Mouse (Mus musculus) stomach, postnatal 0 days (tissue): ENCODE measurements around the gene 5730596B20Rik. TPM values are rescaled to one million over a fixed set of nuclear protein-coding genes. Genes with fewer than 3 reads are reported as not detected.

Experiments used
- ATAC-seq: fragments of 200-750 bp; cut with Nextera tagmentation; 2 replicates; pipeline ENCODE4 v1.8.0; 2017; ENCODE audit not compliant: low FRiP score, low TSS enrichment
- DNase-seq: peaks from one replicate; pipeline ENCODE4 v3.0.0-alpha.2; 2016; ENCODE audit warnings: low spot score
- H3K27ac ChIP-seq: fragments of 300-500 bp; sonication (generic); replicated peaks from 2 replicates; pipeline ENCODE4 v1.5.1; 2014; ENCODE audit warnings: mild to moderate bottlenecking, control low read depth
- H3K27me3 ChIP-seq: fragments of 300-500 bp; sonication (generic); 2 replicates; pipeline ENCODE4 v1.6.1; 2014; ENCODE audit warnings: low read length; ENCODE audit not compliant: control insufficient read depth, insufficient read depth
- H3K36me3 ChIP-seq: fragments of 300-500 bp; sonication (generic); 2 replicates; pipeline ENCODE4 v1.6.1; 2014; ENCODE audit warnings: low read length, mixed read lengths; ENCODE audit not compliant: control insufficient read depth, insufficient read depth
- H3K4me1 ChIP-seq: fragments of 300-500 bp; sonication (generic); replicated peaks from 2 replicates; pipeline ENCODE4 v1.6.1; 2014; ENCODE audit warnings: antibody characterized with exemption; ENCODE audit not compliant: control insufficient read depth, insufficient read depth
- H3K4me2 ChIP-seq: fragments of 300-500 bp; sonication (generic); replicated peaks from 2 replicates; pipeline ENCODE4 v1.6.1; 2014; ENCODE audit warnings: low read depth, mild to moderate bottlenecking, control low read depth, moderate library complexity
- H3K4me3 ChIP-seq: fragments of 300-500 bp; sonication (generic); 2 replicates; pipeline ENCODE4 v1.5.1; 2014; ENCODE audit warnings: low read depth, low read length, control low read depth
- H3K9ac ChIP-seq: fragments of 300-500 bp; sonication (generic); 2 replicates; pipeline ENCODE4 v1.6.1; 2014; ENCODE audit warnings: mild to moderate bottlenecking, low read length, control low read depth, mixed read lengths
- H3K9me3 ChIP-seq: fragments of 300-500 bp; sonication (generic); 2 replicates; pipeline ENCODE4 v1.6.1; 2016; ENCODE audit warnings: low read length; ENCODE audit not compliant: control insufficient read depth
- CTCF ChIP-seq: IDR thresholded peaks from 2 replicates; pipeline ENCODE4 v1.5.1; 2016; ENCODE audit warnings: antibody characterized with exemption, low read depth, mild to moderate bottlenecking, moderate library complexity
- EP300 ChIP-seq: optimal IDR thresholded peaks from 2 replicates; pipeline ENCODE3; 2016; ENCODE audit warnings: antibody characterized with exemption
- WGBS: fragments of 180-500 bp; shearing (Covaris S2); extraction: QIAGEN DNeasy Blood & Tissue Kit; methylation state at CpG from one replicate; pipeline ENCODE4 v1.1.7; 2014; 5-methylcytosine and 5-hydroxymethylcytosine counted together
- polyA plus RNA-seq: library from polyadenylated mRNA; unstranded; fragments of >200 nt; fragmentation: Nextera tagmentation; extraction: Ambion mirVana; gene quantifications from 2 replicates; pipeline ENCODE4 v1.2.1, GENCODE M21; 2015

5730596B20Rik gene
- polyA plus RNA-seq, 1 experiment from 2014 or later = 0.90 TPM

- peak within 1 kb of the TSS; percentile 89 for H3K27ac ChIP-seq
- H3K27me3 ChIP-seq = peaks cover 22% of the 10 kb centered on the region; the same call in 1 of the 2 replicates
- H3K36me3 ChIP-seq = no peaks in the 10 kb centered on the region
- H3K4me2 ChIP-seq = peak within 1 kb of the TSS; percentile 47
- 8% methylated on average over 38 of the region's 38 CpGs for WGBS
- no peaks in the 10 kb centered on the region for H3K4me1 ChIP-seq
- DNase-seq (no peak), ATAC-seq (peak; percentile 46)
- peak within 1 kb of the TSS; percentile 69 for H3K9ac ChIP-seq
- H3K4me3 ChIP-seq = peak within 1 kb of the TSS; percentile 55
- TF ChIP-seq CTCF (no peak), EP300 (no peak)
- H3K9me3 ChIP-seq = no peaks in the 10 kb centered on the region
These were observed 36.1 kb downstream of the 5730596B20Rik start, which contains the start of the genes Hoxa3 and Gm28308 for GRCm38 (mm10) chr6:52213119-52213986. Gene Hoxa3, minus strand, starts transcription at chr6:52213336. Gene Gm28308, minus strand, starts transcription at chr6:52213339.

GRCm38 (mm10) chr6:52214271-52214670 is 37.0 kb downstream of the 5730596B20Rik start:
- Histone ChIP-seq H3K36me3 (no peaks in the 10 kb centered on the region), H3K27ac (no peak overlapping the region), H3K4me1 (no peaks in the 10 kb centered on the region), H3K9ac (no peak overlapping the region), H3K4me3 (no peak overlapping the region), H3K4me2 (no peak overlapping the region; the same call in 1 of the 2 replicates), H3K9me3 (no peaks in the 10 kb centered on the region), H3K27me3 (peaks cover 20% of the 10 kb centered on the region; the same call in 1 of the 2 replicates)
- no peak for DNase-seq
- TF ChIP-seq EP300 (no peak), CTCF (no peak)
- ATAC-seq = no peak
- 20% methylated on average over 5 of the region's 5 CpGs for WGBS

- no peak for TF ChIP-seq EP300
- TF ChIP-seq CTCF = no peak
- Histone ChIP-seq H3K4me3 (peak overlapping the region; percentile 1; the same call in 1 of the 2 replicates), H3K9ac (no peak overlapping the region), H3K36me3 (no peaks in the 10 kb centered on the region), H3K4me2 (peak overlapping the region; percentile 53; the same call in 1 of the 2 replicates), H3K9me3 (no peaks in the 10 kb centered on the region), H3K4me1 (no peaks in the 10 kb centered on the region), H3K27me3 (peaks cover 23% of the 10 kb centered on the region; the same call in 1 of the 2 replicates), H3K27ac (no peak overlapping the region)
- DNase-seq (no peak), ATAC-seq (no peak)
- 32% methylated on average over 3 of the region's 3 CpGs for WGBS
These were observed 37.8 kb downstream of the 5730596B20Rik start for GRCm38 (mm10) chr6:52215070-52215469.

- Histone ChIP-seq H3K27ac (no peak overlapping the region), H3K27me3 (peaks cover 28% of the 10 kb centered on the region; the same call in 1 of the 2 replicates), H3K9me3 (no peaks in the 10 kb centered on the region), H3K4me2 (peak overlapping the region; percentile 53), H3K36me3 (no peaks in the 10 kb centered on the region), H3K4me3 (peak overlapping the region; percentile 43), H3K4me1 (no peaks in the 10 kb centered on the region), H3K9ac (no peak overlapping the region)
- DNase-seq (no peak), ATAC-seq (no peak)
- 4% methylated on average over 30 of the region's 30 CpGs for WGBS
- no peak for TF ChIP-seq CTCF
- TF ChIP-seq EP300 = no peak
These were observed 38.7 kb downstream of the 5730596B20Rik start for GRCm38 (mm10) chr6:52215771-52216535.

- H3K27me3 ChIP-seq = peaks cover 32% of the 10 kb centered on the region; the same call in 1 of the 2 replicates
- WGBS = 3% methylated on average over 57 of the region's 60 CpGs
- no peaks in the 10 kb centered on the region for H3K9me3 ChIP-seq
- peak overlapping the region; percentile 56 for H3K9ac ChIP-seq
- peak overlapping the region; percentile 43 for H3K4me3 ChIP-seq
- H3K4me1 ChIP-seq = no peaks in the 10 kb centered on the region
- H3K27ac ChIP-seq = peak overlapping the region; percentile 61; the same call in 1 of the 2 replicates
- H3K4me2 ChIP-seq = peak overlapping the region; percentile 53
- no peaks in the 10 kb centered on the region for H3K36me3 ChIP-seq
- ATAC-seq = no peak
- DNase-seq = no peak
- no peak for TF ChIP-seq EP300
- TF ChIP-seq CTCF = no peak
These were observed 39.6 kb downstream of the 5730596B20Rik start for GRCm38 (mm10) chr6:52216691-52217458.
